Mouse (Mus musculus): Measurements from ENCODE around the gene Dqx1.
A peak's percentile ranks its signal among the peaks of the same experiment; 100 is the strongest.

The Dqx1 gene

DNA sequence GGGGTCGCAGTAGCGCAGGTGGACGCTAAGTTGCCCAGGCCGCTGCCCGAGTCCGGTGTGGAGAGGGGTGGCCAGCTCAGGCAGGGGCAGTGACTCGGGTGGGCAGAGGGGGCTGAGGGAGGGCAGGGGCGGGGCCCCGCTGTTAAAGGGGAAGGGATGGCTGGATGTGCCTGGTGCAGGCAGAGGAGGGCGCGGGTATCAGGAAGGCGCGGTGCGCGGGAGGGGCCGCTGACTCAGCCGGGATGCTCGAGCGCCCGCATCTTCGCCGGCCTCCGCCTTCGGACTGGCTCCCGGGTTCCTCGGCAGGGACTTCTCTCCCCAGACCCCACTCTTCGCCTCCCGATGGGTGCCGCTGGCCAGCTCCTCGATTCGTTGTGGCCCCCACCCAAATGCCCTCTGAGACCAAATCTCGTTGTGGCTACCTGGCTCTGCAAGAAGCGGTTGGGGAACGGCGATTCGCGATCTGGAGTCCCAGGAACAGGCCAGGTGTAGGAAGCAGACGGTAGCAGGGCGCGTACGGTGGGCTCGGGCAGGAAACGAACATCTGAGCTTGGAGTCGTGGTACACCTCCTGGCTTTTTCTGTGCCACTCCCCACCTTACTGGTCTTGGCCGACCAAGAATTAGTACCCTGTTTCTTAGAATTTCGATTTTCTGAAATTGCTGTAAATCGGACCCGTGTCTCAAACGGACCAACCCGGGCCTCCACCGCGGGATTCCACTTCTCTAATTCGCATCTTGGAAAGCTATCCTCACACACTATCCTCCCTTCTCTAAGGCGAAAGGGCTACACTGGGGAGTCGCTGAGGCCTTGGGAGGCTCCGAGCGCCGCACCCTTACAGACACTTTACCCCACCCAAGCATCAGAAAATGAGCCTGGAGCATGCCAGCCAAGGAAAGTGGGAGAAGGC, 12.9 kb downstream of the Dqx1 start:
- DNase-seq: peak in 1 of 2 experiments; percentile 58

DNA sequence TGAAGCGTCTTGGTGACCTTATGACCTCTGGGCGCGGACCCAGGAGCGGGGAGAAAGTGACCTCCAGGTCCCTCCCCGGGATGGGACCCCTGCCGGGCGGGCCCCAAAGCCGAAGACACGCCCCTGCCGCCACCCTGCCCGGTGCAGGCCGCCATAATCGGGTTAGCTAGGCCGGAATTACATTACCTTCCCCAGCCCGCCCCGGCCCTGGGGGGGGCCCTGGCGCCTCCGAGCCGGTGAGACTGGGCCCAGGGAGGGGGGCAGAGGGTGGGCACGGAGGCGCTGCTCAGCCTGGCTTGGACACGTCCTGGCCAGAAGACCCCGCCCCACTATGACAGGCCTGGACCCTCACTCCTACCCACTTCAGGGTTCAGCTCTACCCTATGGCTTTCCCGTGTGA, 13.6 kb downstream of the Dqx1 start:
- DNase-seq: peak in 1 of 2 experiments; percentile 33

DNA sequence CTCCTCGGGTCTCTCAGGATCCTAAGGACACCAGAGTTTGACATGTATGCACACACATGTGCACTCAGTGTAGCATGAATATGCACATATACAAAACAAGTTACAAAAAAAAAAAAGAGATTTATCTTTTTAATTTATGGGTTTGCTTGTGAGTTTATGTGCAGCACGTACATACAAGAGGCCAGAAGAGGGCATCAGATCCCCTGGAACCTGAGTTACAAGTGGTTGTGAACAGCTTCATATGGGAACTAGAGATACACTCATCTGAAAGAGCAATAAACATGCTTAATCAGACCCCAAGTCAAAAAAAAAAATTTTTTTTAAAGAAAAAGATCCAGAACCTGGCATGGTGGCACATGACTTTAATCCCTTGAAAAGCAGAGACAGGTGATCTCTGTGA, 17.3 kb downstream of the Dqx1 start:
- DNase-seq: no peak

DNA sequence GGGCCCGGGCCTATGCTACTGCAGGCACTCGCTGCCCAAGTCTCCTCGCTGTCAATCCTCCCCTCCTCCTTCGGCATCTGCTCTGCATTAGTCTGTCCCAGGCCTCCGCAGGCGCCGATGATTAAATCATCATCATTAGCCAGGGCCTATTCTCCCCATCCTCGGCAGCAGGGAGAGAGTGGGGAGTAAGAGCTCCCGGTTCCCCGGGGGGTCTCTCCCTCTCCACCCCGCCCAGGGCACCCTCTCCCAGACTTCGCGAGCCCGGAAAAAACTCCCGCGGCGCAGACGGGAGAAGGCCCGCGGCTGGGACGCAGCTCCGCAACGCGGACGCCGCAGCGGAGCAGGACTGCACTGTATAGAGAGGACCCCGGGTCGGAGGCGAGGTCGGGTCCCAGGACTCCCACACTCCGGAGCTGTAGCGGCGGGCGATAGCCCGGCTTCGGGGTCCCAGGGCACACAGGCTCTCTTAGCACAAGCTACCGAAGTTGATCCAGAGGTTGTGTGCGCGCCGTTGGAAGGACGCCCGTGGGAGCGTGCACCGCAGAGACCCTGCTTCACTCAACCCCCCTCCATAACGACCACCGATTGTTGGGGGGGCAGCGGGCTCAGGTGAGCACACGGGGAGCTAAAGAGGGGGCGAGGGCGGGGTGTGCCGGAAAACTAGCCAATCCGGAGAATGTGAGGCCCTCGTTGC, 20.1 kb downstream of the Dqx1 start, which contains the start of gene Pcgf1:
Gene Pcgf1 (plus strand): TSS at position 240 of the 694 bp plus-strand sequence.
- DNase-seq: peak in 1 of 2 experiments; percentile 99

DNA sequence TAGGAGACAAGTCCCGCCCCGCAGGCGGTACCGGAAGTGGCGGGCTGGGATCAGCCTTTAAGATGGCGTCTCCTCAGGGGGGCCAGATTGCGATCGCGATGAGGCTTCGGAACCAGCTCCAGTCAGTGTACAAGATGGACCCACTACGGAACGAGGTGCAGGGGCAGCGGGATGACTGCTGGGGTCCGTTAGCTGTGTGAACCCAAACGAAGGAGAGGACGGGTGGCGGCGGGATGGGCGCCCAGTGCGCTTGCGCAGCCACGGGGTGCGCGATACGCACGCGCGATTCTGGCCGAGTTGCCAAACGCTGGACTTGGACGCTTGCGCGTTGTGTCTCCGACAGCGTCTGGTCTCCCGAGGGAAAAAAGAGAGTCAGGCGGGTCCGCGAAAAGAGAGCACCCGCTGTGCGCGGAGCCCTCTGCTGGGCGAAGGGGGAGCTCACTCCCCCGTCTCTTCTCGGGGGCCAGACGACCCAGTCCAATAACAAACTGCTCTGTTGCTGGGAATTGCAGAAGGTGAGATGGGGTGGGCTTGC, 20.7 kb downstream of the Dqx1 start:
- DNase-seq: peak; percentile 87 to 100

DNA sequence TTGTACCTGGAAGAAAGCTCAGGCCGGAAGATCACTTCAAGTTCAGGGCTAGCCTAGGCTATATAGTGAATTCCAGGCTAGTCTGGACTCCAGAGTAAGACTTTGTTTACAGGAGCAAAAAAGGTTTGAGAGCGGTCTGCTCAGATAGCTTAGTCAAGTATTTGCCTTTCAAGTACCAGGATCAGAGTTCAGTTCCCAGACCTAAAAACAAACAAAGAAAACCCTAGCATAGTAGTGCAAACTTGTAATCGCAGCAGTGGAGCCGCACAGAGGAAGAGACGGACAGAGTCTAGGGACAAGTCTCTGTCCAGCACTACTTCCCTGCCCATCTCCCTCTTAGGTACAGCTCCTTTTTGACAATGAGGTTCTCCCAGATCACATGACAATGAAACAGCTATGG, 22.6 kb downstream of the Dqx1 start:
- DNase-seq: no peak

DNA sequence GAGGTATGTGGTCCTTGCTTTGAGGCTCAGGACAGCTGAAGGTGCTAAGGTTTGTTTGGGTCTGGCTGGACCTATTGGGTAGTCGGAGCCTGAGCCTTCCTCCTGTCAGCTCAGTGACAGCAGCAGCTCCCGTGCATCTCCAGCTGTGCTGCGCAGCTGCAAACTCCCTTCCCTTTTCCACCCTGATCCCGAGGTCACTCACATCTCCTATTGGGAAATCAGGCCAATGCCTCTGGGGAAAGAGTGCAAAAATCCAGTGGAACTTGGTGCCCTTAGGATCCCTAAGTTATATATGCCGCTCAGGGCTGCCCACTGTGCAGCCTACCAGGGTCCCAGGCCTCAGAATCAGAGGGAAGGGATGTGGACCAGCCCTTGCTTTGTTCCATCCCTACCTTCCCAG, 25.9 kb downstream of the Dqx1 start:
- DNase-seq: no peak

DNA sequence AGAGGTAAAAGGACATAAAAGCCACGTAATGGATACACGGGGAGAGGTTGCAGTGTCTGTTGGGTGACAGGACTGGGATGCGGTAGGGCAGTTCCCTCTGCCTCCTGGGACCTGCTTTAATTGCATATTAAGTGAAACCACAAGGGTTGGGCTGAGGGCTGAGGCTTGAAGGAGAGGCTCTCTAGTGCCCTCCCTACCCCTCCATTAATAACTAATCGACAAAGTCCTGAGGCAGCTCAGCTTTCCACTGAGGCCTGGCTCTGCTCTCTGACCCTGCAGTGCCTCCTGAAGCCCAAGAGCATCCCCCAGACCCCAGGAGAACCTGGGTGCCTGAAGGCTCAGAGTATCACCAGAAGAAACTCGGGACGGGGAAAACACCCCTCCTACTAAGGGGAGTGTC, 26.8 kb downstream of the Dqx1 start:
- no peak for DNase-seq

DNA sequence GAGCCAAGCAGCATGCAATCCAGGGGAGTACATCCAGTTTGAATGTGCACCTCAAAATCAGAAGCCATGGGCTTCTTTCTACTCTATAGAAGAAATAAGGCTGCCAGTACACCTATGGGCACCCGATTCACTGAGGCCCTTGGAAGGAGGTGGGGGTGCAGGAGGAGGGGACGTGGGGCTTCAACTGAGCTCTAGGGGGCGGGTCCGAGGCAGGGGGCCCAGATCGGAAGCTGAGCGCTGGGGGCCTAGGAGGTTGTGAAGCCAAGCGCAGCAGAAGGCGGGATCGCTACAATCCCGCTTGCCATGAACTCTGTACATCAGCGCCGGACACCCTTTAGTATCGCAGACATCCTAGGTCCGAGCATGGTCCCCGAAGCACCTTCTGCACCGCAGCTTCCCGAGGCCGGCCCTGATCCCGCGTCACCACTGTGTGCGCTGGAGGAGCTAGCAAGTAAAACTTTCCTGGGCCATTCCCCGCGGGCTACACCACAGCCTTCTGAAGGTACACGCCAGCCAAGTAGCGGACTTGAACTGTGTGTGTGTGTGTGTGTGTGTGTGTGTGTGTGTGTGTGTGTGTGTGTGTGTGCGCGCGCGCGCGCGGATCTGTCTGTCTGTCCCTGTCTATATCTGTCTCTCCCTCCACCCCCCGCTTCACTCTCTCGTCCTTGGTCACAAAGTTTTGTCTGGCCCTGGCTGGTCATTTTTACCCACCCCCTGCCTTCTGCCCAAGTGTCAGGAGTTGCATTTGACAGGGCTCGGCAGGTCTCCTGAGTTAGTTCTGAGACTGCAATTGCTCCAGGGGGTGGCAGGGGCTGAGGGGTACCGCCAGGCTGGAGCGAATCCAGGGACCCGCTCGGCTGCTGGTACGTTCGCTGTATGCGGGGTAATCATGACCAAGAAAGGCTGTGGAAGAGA, 28.7 kb downstream of the Dqx1 start, which contains the start of gene Lbx2:
Gene Lbx2 (plus strand): TSS at position 247 of the 915 bp plus-strand sequence.
- DNase-seq: no peak

DNA sequence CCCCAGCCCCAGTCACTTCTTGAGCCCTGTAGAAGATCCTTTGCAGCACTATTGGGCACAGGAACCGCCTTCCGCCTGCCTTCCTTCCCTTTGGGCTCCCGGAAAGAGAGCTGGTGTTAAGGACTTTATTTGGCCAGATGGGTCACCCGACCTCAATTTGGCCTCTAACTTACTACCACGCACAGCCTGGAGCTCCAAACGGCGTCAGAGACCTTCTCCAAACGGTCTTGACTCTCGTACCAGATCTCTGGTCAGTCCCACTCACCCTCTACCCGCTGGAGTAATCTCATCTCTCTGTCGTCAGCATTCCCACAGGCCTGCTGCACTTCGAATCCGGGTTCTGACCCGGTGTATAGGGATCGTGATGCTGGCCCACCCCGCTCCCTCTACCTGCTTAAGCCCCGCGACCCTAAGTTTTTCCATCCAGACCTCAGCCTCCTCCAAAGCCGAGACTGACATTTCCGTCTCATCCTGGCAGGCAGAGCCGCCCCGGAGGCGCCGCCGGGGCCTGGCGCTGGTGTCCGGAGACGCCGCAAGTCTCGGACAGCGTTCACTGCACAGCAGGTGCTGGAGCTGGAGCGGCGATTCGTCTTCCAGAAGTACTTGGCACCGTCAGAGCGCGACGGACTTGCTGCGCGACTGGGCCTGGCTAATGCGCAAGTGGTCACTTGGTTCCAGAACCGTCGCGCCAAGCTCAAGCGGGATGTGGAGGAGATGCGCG, 29.7 kb downstream of the Dqx1 start:
- no peak for DNase-seq

DNA sequence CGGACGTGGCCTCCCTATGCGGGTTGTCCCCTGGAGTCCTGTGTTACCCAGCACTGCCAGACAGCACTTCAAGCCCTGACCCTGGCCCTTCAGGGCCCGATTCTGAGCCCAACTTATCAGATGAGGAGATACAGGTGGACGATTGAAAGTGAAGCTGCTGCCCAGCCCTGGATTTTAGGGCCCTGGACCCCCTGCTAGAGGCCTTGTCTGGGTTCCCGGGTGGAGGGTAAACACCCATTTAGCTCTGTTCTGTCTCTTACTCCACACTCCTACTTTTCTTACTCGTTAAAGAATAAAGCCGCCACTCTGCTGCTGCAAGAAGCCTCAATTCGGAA, 30.2 kb downstream of the Dqx1 start:
- DNase-seq: no peak

DNA sequence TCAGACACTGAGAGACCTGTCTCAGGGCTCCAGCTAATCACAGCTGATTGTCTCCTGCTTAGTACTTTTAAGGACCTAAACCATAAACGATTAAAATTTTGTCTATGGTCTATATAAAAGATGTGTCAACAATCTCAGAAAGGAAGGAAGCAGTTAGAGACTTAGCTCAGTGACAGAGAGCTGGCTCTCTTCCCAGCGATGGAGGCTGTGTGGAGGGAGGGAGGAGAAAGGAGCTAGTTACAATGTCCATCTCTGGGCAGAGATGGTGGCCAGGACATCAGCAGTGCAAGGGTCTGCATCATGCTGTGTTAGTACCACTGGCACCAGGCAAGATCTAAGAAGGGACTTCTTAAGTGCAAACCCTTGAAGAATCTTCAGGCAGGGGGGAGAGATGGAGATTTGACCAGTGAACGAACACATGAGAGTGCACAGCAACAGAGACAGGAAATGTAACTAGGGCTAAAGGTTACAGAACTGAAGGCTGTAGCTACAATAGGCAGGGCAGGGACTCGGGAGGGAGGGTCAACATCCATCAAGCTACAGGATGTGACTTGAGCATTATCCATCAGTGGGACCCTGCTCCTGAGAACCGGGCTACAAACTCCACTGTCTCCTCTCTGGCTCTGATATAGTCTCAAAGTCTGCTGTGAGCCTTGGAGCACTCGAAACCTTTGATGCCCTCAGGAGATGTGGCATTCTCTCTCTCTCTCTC, 34.9 kb downstream of the Dqx1 start:
- no peak for DNase-seq

DNA sequence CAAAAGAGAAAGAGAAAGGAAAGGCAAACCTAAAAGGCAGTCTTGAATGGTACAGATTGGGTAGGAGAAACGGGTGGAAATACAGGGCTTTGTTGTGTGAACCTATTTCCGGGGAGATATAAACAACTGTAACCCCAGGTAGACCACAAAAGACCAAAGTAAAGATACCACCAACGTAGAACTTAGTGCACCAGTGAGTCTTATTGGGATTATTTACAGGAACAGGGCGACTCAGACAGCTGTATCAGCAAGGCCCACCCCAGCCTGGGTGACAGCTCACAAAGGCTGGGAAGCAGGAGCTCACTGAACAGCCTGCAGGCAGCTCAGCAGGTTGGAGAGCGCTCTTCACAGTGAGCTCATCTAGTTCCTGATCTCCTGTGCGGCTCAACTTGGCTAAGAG, 38.3 kb downstream of the Dqx1 start:
- DNase-seq: no peak

DNA sequence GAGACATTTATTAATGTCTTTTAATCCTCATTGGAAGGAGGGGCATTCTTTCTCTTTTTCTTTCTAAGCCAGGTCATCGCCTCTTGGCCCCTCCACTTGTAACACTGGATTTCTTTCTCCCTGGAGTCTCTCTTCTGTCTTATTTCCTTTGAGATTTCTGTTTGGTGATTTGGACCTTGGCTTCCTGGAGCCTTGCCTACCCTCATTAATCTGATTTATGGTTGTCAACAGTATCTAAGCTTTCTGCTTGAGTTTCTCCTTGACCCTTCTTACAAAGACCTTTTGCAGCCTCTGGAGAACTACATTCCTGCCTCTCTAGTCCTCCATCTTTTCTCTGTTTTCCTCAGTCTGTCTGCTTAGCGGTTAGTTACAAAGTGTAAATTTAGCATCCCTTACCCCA, 40.8 kb downstream of the Dqx1 start:
- DNase-seq: no peak

DNA sequence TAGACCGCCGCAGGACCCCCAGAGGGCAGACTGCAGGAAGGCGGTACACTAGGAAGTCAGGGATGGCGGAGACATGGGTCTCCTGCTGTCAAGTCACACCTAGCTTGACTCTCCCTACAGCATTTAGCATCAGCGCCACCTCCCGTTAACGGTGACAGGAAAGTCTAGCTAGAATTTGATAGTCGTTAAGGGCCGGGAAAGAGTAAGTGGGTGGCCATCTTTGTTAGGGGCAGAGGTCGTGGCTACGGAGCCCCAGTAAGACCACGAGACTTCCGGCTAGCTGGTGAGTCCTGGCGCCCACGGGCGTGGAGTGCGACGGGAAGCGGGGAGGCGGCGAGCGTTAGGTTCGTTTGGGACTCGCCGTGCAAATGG, 43.7 kb downstream of the Dqx1 start, which contains the start of the genes Ccdc142 and Gm42688:
Gene Ccdc142 (plus strand): TSS at position 286 of the 372 bp plus-strand sequence.
Gene Gm42688 (plus strand): TSS at position 302 of the 372 bp plus-strand sequence.
- peak; percentile 91 to 94 for DNase-seq

DNA sequence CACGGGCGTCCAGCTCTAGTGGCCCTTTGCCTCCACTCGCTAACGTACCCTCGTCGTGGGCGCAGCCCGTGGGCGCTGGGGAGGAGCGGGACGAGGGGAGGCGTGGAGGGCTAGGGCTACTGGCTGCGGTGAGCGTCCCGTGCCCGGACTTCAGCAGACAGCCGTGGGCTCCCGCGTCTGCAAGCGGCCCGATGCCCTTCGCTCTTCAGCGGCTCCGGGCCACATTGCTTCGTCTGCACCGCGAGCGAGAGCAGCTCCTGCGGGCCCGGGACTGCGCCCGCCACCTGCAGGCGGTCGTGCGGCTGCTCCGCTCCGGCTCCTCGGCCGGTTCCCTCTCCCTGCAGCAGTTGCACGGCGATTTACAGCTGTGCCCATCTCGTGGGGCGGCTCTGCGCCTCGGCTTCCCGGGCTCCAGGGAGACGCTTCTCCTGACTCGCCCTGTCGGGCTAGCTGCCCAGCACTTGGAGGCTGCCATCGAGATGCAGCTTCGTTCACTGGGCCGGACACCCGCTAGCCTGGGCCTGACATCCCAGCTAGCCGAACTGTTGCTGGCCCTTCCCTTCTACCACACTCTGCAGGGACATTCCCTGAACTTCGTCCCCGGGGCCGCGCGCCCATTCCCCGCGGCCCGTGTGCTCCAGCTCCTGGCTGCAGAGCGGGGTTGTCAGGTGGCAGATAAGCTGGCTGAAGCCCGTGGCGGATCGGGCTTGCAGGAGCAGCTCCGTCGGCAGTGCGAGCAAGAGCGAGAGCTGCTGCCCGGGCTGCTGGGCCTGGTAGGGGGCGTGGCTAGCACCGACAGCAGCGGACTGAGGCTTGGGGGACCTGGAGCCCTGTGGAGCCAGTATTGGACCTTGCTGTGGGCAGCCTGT, 44.3 kb downstream of the Dqx1 start:
- DNase-seq: peak; percentile 52 to 72

DNA sequence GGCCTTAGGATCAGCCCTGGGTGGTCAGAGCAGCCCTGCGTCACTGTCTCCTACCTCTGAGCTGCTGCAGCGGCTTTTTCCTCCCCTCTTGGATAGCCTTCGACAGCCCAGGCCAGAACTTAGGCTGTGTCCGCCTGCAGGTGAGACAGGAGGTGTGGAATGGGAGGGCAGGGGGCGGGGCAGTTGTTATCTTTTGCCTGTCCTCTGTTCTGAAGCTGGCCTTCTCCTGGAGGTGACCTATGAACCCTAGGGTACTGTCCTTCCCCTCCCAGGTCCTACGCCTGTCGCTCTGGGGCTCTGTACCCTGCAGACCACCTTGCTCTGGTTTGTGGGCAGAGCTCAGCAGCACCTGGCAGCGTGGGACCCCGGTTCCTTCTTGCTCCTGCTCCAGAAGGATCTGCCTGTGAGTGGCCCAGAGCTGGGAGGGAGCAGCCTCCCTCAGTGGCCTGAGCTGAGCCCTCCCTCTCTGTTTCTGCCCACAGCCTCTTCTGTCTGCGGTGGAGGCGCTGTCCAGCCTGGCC, 45.5 kb downstream of the Dqx1 start:
- no peak for DNase-seq

DNA sequence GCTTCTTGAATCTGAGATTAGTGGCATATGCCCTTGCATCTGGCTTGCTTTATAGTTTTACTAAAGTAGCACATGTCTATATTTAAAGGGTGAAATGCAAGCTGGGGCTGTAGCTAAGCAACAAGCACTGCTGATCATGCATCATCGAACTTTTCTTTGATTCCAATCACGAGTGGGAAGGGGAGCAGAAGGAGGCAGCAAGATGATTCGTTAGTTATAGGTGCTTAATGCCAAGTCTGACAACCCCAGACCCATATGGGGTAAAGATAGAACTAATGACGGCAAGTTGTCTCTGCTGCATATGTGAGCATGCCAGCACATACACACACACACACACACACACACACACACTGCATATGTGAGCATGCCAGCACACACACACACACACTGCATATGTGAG, 46.5 kb downstream of the Dqx1 start:
- DNase-seq: no peak

DNA sequence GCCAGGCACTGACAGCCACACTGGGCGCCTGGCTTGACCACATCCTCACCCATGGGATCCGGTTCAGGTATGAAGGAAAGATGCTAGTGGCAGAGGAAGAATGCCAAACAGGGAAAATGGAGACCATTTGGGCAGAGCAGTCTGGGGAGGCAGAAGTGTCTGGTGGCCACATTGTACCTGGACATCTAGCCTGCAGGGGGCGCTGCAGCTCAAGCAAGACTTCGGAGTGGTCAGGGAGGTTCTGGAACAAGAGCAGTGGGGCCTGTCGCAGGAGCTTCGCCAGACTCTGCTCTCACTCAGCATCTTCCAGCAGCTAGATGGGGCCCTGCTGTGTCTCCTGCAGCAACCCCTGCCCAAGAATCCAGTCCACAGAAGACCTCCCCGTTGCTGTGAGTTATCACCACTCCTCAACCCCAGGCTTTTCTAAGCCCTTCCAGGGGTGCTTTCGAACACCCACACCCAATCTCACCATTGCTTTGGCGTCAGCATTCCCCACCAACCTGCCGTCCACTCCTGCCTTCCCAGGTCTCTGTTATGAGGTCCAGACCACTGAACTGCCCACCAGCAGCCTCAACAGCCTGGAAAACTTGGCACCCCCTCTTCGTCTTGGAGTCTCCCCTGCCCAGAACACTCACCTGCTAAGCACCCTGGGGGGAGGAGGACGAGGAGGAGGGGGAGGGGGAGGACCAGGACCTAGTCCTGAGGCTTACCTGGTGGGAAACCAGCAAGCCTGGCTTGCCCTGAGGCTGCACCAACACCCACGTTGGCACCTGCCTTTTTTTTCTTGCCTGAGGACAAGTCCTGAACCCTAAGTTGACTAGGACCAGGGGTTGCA, 50.1 kb downstream of the Dqx1 start:
- DNase-seq: peak; percentile 68 to 74

All from cerebellum, adult 18-20 months (tissue).